Mouse (Mus musculus) spleen, adult 2 months (tissue): ENCODE measurements around the gene Tbc1d5.

ENCODE experiments used
- CTCF ChIP-seq: fragments of 200-500 bp; IDR thresholded peaks from 2 replicates; pipeline ENCODE4 v1.5.1; 2011; ENCODE audit warnings: mild to moderate bottlenecking, inconsistent platforms; ENCODE audit not compliant: insufficient read depth, insufficient read length, insufficient replicate concordance; ENCODE audit errors: extremely low read depth
- POLR2A ChIP-seq: fragments of 200-500 bp; IDR thresholded peaks from 2 replicates; pipeline ENCODE4 v1.6.1; 2011; ENCODE audit warnings: low read depth, low read length, inconsistent platforms

DNA sequence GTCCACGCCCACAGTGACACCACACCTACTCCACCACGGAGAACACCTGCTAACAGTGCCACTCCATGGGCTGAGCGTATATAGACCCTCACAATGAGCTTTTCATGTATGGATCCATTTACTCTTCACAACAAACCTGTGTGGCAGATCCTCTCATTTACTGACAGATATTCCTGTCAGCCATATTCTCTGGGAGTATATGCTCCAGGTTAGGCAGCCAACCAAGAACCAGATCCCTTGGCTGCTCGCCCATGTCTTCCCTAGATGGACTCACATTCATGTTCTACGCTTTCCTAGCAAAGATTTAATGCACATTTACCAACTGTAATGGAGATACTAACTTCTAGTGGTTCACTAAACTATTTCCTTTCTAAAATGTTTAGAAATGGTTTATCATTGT is 416.9 kb downstream of the Tbc1d5 start:
- TF ChIP-seq POLR2A: no peak
- no peak for TF ChIP-seq CTCF
